Mouse (Mus musculus) gastrocnemius, adult 2 months (tissue): ENCODE measurements at regions not wholly inside any gene's neighbourhood (a gene's known extent, or its start where the extent isn't known, plus 50 kb on each side); places are given as distances from the start of the nearest gene placed in this dataset.
A peak's percentile ranks its signal among the peaks of the same experiment; 100 is the strongest.
"Not testable (repeated sequence)": the region's sequence is repeated elsewhere in the genome, so short reads cannot be mapped to it uniquely, and the experiment has no call there.

Experiments
- DNase-seq: peaks from one replicate; pipeline ENCODE4 v3.0.0; 2022
- H3K27ac ChIP-seq: fragments of 200-600 bp; 2 replicates; pipeline ENCODE4 v1.8.1; 2022; ENCODE audit warnings: mild to moderate bottlenecking
- H3K4me3 ChIP-seq: fragments of 200-600 bp; 2 replicates; pipeline ENCODE4 v1.8.1; 2022; ENCODE audit warnings: mild to moderate bottlenecking, moderate library complexity
- CTCF ChIP-seq: fragments of 200-600 bp; IDR thresholded peaks from 2 replicates; pipeline ENCODE4 v1.8.1; 2022; ENCODE audit warnings: antibody characterized with exemption, mild to moderate bottlenecking, moderate library complexity
- intact Hi-C: fragments of 180-260 bp; cut with DNase I; formaldehyde crosslinking; loops from one replicate; pipeline ENCODE4 v1.15.1; 2025

DNA sequence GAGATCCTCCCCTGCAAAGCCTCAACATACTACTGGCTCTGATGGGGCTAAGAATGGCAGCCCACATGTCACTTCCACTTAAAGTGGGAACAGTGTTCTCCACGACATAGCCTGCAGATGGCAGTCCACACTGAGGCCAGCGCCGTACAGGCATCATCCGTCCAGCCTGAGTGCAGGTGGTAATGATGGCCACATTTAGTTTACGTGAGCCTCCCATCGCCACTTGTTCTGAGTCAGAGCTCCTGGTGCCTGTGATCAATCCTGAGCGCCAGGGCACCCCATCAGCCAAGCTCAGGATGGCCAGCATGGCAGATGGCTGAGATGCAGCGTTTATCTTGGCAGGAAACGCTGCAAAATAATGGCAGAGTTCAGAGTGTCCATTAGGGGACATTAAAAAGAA lies 159.6 kb downstream of the Adgrd1 start:
- peak; percentile 27; the same call in 1 of the 2 replicates for TF ChIP-seq CTCF
- Histone ChIP-seq H3K4me3 (no peak overlapping the region), H3K27ac (no peak overlapping the region)
- intact Hi-C loops, result no loop called here
- DNase-seq, result no peak

DNA sequence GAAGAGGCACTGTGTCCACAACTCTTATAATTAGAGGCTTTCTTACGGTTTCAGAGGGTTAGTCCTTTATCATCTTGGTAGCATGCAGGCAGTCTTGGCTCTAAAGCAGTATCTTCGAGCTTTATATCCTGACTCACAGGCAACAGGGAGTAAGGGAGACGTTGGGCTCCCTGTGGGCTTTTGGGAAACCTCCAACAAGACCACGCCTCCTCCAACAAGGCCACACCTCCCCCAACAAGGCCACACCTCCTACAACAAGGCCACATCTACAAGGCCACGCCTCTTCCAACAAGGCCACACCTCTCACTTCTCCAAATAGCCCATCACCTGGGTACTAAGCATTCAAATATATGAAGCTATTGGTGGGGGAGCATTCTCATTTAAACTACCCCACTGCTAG lies 160.7 kb downstream of the Adgrd1 start:
- no peak for DNase-seq
- no peak for TF ChIP-seq CTCF

DNA sequence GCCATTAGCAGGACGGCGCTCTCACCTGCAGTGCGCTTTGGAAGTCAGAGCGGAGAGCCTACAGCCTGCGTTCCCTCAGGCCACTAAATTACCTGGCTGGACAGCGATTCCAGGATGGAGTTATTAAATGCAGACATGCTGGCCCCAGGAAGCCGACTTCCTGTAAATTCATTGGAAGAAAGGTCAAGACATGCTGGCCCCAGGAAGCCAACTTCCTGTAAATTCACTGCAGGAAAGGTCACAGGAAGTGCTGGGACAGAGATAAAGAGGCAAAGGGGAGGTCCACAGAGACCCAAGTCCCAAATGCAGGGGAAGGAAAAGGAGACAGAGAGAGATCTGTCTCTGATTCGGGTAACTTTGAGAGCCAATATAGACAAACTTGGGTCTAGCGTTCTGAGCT lies 164.1 kb downstream of the Adgrd1 start:
- intact Hi-C loops, result no loop called here
- TF ChIP-seq CTCF, result no peak
- no peak for DNase-seq
- Histone ChIP-seq H3K4me3 (no peak overlapping the region), H3K27ac (peak overlapping the region; percentile 54; the same call in 1 of the 2 replicates)

More for the DNA sequence above, 160.7 kb downstream of the Adgrd1 start:
- Histone ChIP-seq H3K4me3 (no peak overlapping the region), H3K27ac (no peak overlapping the region)
- intact Hi-C loops, result no loop called here

- no peak overlapping the region for H3K27ac ChIP-seq
- DNase-seq, result no peak
- intact Hi-C loops, result no loop called here
- TF ChIP-seq CTCF, result no peak
- no peak overlapping the region for H3K4me3 ChIP-seq
Observed at GRCm38 (mm10) chr5:129263118-129263517, 166.6 kb downstream of the Adgrd1 start.

GRCm38 (mm10) chr5:129264363-129264762 lies 167.8 kb downstream of the Adgrd1 start:
- TF ChIP-seq CTCF, result no peak
- intact Hi-C loops, result no loop called here

GRCm38 (mm10) chr5:129268456-129268855 lies 171.9 kb downstream of the Adgrd1 start:
- intact Hi-C loops, result no loop called here
- no peak overlapping the region for H3K4me3 ChIP-seq
- no peak for TF ChIP-seq CTCF
- DNase-seq, result no peak
- H3K27ac ChIP-seq, result no peak overlapping the region

More at GRCm38 (mm10) chr5:129264363-129264762, 167.8 kb downstream of the Adgrd1 start:
- no peak for DNase-seq
- Histone ChIP-seq H3K4me3 (no peak overlapping the region), H3K27ac (no peak overlapping the region)

- no peak for DNase-seq
- intact Hi-C loops, result no loop called here
- H3K4me3 ChIP-seq, result no peak overlapping the region
- TF ChIP-seq CTCF, result no peak
- H3K27ac ChIP-seq, result no peak overlapping the region
Observed at GRCm38 (mm10) chr5:129270051-129270472, 173.5 kb downstream of the Adgrd1 start.

GRCm38 (mm10) chr5:129281406-129281805 lies 184.9 kb downstream of the Adgrd1 start:
- DNase-seq, result no peak
- H3K27ac ChIP-seq, result no peak overlapping the region
- TF ChIP-seq CTCF, result no peak
- H3K4me3 ChIP-seq, result no peak overlapping the region
- intact Hi-C loops, result no loop called here

- Histone ChIP-seq H3K4me3 (no peak overlapping the region), H3K27ac (no peak overlapping the region)
- intact Hi-C loops, result no loop called here
- no peak for TF ChIP-seq CTCF
- no peak for DNase-seq
Observed at GRCm38 (mm10) chr5:129282133-129282532, 185.6 kb downstream of the Adgrd1 start.

DNA sequence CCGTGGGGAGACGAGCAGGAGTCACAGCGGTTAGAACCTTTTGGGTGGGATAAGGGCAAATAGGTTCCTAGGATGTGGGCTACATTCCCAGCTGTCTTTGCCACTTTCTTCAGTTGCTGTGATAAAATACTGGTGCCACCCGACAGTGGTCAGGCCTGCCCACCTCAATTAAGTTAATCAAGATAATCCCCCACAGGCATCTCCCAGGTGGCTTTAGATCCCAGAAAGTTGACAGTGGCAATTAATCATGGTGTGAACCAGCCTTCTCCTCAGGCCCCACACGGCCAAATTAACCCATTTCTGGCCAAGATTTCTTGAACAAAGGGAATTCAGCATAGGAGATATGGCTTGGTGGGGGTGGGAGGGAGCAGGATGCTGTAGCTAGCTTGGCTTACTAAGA lies 186.3 kb downstream of the Adgrd1 start:
- Histone ChIP-seq H3K27ac (no peak overlapping the region), H3K4me3 (no peak overlapping the region)
- intact Hi-C loops, result no loop called here
- no peak for DNase-seq
- no peak for TF ChIP-seq CTCF

GRCm38 (mm10) chr5:129287481-129287880 lies 190.9 kb downstream of the Adgrd1 start:
- intact Hi-C loops, result no loop called here
- Histone ChIP-seq H3K27ac (no peak overlapping the region), H3K4me3 (no peak overlapping the region)
- TF ChIP-seq CTCF, result no peak
- no peak for DNase-seq

DNA sequence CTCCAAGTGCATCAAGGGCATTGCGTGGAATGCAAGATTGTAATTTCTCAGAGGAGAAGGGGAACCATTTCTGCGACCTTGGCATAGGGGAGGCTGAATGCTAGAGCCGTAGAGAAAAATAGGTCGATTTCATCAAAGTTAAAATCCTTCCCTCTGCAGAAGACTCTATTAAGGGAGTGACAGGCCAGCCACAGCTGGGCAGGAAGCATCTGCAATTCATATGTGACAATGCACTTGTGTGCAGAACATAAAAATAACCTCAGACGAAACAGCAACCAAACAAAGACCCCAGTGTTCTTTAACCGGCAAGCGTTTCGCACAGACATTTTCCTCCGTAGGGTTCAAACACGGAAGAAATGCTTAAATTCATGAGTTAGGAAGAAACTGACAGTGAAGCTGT lies 196.3 kb downstream of the Adgrd1 start:
- H3K27ac ChIP-seq, result peak overlapping the region; percentile 62
- intact Hi-C loops, H3K4me3 ChIP-seq, DNase-seq: not testable (repeated sequence)

GRCm38 (mm10) chr5:129294861-129295542 lies 198.5 kb downstream of the Adgrd1 start:
- H3K27ac ChIP-seq, H3K4me3 ChIP-seq, DNase-seq, intact Hi-C loops: not testable (repeated sequence)

- H3K27ac ChIP-seq, result no peak overlapping the region
- no peak overlapping the region for H3K4me3 ChIP-seq
- intact Hi-C loops, result no loop called here
- no peak for TF ChIP-seq CTCF
- DNase-seq, result no peak
Observed at GRCm38 (mm10) chr5:129297657-129298349, 201.3 kb downstream of the Adgrd1 start.
